Mouse (Mus musculus): Measurements from ENCODE around the gene Aggf1.
"Not testable (repeated sequence)": the region's sequence is repeated elsewhere in the genome, so short reads cannot be mapped to it uniquely, and the experiment has no call there.

Aggf1 gene

GRCm38 (mm10) chr13:95374701-95375553, at the start of gene Aggf1:
Aggf1 (minus strand) TSS chr13:95375352.
- DNase-seq (ENCODE audit: low spot score) = peak; percentile 90

DNA sequence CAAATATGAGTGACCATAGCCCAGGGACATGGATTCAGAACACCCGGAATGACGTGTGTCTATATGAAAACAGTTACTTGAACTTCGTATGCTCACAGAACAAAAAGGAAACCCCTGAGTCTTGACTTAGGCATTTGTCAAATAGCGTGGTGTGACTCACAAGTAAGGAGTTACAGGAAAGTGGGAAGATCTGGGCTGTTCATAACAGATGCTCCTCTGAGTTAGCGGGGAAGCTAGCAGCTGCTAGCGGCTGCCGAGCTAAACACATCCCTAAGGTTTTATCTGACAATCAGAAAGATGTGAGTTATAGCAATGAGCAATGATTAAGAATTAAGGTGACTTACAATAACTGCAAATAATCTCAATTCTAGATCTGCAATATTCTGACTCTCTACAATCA, 49.8 kb upstream of the Aggf1 start:
- DNase-seq (ENCODE audit: low spot score) = no peak

DNA sequence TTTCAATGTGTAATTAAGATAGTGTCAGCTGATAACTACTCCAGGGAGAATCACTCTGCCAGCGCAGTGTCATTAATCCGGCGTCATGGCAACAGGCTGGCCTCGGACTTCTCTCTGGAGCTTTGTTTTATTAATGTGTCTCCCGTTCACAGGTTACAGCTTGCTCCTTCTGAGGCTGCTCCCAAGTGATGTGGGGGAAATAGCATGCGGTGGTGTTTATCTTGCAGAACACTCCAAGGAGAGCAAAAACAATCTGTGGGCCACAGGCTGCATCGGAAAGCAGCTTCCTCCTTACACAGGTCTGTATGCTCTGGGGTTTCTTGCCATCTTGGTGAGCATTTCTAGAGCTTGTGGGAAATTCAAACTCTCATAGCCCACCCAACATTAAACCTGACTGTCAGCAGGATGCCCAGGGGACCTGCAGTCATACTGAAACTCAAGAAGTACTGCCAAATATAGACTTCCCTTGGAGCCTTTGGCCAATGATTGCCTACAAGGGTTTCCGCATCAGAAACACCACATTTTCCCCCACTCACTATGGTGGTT, 44.1 kb upstream of the Aggf1 start:
- DNase-seq (ENCODE audit: low spot score) = no peak

DNA sequence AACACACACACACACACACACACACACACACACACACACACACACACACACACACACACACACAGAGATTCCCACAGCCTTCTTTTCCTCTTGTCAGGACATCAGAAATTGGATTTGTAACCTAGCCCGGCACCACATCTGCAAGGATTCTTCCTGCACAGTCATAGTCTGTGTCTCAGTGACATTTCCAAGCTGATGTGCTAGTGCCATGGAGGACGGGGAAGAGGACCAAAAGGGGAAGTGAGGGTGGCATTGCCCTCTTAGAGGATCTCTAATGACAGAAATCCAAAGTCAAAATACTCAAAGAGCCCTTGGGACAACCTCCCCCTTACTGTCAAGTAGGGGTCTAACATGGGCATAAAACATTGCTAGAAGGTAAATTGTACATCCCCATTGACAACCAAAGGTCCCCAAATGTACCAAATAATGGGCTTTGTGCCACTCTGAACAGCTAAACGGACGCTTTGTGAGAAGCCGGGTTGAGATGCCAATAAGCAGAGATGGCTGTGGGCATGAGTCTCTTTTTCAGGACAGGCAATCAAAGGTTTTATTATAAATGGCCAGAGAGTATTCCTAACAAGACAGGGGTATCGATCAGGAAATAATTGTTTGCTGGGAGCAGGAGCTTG, 43.5 kb upstream of the Aggf1 start:
- no peak for DNase-seq (ENCODE audit: low spot score)

- DNase-seq (ENCODE audit: low spot score) = no peak
Observed at GRCm38 (mm10) chr13:95412257-95412656, 37.1 kb upstream of the Aggf1 start.

DNA sequence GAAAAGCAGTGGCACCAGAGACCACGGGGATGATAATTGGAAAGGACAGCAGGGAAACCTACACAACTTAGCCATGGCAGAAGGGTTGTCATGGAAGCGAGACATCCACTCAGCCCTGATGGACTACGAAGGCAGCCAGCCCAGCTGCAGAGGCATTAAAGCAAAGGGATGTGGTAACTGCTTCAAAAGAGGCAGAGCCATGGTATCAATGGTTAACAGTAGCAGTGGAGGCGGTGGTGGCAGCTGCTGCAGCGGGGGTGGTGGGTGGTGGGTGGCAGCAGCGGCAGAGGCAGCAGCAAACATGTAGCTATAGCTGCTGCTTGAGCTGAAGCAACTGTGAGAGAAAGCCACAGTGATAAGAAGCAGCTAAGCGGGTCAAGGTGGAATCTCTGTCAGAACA, 18.1 kb upstream of the Aggf1 start:
- no peak for DNase-seq (ENCODE audit: low spot score)

GRCm38 (mm10) chr13:95389866-95390865, 15.0 kb upstream of the Aggf1 start:
- peak; percentile 66 for DNase-seq (ENCODE audit: low spot score)

DNA sequence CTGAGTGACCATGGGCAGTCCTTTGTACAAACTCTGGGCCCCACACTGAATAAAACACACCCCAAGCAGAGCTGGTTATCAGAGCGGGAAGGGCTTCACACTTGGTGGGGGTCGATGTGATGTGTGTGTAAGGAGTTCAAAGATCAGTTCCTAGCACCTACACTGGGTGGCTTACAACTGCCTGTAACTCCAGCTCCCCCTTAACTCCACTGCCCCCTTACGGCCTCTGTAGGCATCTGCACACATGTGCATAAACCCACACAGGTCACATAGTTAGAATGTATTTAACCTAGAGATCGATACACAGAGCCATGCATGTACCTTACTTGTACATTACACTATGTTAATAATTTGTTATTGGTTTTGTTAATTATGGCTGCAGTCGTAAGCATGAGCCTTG, 13.1 kb upstream of the Aggf1 start:
- DNase-seq (ENCODE audit: low spot score) = no peak

GRCm38 (mm10) chr13:95382418-95382817, 7.3 kb upstream of the Aggf1 start:
- no peak for DNase-seq (ENCODE audit: low spot score)

GRCm38 (mm10) chr13:95378696-95379095, 3.5 kb upstream of the Aggf1 start:
- no peak for DNase-seq (ENCODE audit: low spot score)

DNA sequence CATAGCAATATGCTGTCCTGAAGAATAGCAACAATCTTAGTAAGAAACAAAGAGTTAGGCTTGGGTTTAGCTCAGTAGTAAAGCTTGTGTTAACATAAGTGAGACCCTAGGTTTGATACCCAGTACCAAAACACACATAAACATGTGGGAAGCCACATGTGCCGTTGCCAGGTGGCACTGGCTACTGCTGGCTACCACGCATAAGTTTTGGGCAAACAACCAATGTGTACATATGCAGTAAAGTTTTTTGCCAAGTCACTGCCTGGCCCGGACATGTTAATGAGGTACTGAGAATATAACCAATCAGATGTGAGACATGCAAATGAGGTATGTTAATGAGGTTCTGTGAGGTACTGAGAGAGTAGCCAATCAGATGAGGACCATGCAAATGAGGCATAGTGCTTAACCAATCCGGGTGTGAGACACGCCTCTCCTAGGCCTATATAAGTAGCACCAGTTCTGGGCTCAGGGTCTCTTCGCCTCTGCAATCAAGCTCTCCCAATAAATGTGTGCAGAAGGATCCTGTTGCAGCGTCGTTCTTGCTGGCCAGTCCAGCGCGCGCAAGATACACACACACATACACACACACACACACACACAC, 1.6 kb upstream of the Aggf1 start:
- not testable (repeated sequence) for DNase-seq (ENCODE audit: low spot score)

- DNase-seq (ENCODE audit: low spot score) = no peak
Observed at GRCm38 (mm10) chr13:95375554-95375914, 382 bp upstream of the Aggf1 start.

DNA sequence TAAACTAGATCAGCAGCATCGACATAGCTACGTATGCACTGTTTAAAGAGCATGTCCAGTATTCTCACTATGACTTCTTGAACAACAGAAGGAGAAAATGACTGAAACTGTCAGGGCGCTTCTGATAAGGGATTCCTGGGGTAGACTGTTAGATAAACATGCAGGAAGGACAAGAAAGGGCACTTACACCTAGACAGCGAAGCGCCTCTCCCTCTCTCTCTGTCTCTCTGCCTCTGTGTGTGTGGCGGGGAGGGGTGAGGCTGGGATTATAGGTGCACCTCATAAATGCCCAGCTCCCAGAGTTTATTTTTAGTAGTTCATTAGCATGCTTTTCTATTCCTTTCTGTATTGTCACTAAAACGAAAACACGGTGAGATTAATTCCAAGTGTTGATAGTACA, 8.8 kb downstream of the Aggf1 start:
- DNase-seq (ENCODE audit: low spot score) = peak; percentile 35

DNA sequence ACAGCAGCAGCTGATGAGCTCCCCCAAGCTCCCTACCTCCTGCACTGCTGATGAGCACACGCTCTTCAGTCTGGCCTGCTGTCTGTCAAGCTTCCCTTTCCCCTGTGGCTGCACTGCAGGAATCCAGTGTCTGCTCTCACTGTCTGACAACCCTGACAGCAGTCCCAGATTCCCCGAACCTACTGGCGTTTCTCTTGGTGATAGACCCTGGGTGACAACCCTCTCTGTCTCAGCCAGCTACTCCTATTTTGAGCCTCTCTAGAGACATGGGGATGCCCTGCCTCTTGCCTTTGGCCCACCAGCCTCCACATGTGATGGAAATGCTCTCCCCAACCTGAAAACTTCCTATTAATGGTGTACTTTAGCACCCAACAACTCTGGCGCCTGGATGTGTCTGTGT, 11.7 kb downstream of the Aggf1 start:
- no peak for DNase-seq (ENCODE audit: low spot score)

DNA sequence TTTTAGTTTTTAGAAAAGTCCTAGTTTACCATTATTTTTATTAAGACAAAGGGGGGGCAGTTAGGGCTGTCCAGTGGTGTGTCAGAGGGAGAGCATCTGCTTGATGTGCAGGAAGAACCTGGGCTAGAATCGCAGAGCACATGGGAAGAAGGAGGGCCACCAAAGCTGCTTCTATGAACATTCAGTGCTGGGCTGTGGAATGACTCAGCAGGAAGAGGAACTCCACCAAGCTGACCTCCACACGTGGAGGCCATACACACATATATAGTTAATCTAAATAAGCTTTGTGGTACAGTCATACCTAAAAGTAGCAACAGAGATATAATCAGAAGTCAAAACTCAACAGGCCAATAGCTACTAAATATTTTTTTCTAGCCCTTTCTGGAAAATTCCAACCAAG, 16.9 kb downstream of the Aggf1 start:
- DNase-seq (ENCODE audit: low spot score) = no peak

DNA sequence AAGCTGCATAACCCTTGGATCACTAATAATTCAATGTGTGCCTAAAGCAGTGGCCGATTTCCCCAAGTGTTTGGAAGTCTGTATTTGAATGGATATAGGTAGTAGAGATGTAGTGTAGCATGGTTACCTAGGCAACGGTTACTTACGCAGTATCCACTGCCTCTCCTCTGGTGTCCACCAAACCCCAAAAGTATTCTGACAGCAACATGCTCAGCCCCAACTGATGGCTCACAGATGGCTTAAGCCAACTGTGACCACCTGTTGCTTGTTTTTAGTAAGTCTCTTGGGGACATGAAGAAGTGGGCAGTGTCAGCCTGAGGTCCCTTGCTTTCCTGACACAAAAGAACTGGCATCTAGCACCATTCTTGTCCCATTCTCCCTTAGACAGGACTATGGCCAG, 26.7 kb downstream of the Aggf1 start:
- DNase-seq (ENCODE audit: low spot score) = no peak

DNA sequence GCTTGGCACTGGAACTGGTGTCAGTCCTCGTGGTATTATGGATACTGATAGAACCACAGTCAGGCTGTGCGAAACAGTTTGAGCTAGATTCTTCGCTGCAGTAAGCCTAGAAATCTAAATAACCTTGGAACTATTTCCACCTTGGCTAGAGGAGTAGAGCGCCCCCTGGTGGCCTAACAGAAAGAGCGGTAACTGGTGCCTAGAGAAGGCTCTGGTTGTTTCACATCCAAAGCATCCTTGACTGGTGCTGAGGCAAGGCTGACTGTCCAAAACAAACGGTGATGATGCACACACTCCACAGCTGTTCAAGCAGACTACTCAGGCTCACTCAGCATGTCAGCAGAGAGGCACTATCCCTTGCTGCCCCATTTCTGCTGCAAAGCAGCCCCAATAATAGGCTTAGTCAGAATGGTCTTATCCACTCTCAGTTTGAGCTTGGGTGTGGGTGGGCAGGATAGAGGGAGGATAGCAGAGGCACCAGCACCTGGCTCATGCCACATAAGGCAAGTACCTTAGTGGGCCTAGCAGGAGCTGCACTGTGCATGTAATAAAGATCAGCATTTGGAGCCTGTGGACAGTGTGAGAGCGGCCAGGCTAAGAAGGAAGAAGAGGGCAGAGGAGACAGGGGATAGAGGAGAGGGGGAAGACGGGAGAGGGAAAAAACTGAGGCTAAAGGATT, 28.0 kb downstream of the Aggf1 start:
- peak; percentile 64 for DNase-seq (ENCODE audit: low spot score)

DNA sequence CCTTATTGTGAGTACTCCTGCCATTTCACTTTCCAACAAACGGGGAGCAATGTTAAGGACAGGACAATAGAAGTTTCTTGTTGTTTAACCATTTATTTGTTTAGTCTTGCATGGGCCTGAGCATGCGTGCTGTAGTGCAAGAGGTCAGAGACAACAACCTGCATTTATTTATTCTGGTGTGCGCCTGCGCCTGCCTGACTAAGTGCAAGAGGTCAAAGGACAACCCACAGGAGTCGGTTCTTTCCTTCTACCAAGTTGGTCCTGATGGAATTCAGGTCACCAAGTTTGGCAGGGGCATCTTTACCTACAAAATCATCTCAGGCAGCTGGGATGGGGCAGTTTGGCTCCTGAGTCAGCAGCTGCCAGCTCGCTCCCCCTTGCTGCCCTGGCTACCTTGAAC, 29.3 kb downstream of the Aggf1 start:
- no peak for DNase-seq (ENCODE audit: low spot score)

DNA sequence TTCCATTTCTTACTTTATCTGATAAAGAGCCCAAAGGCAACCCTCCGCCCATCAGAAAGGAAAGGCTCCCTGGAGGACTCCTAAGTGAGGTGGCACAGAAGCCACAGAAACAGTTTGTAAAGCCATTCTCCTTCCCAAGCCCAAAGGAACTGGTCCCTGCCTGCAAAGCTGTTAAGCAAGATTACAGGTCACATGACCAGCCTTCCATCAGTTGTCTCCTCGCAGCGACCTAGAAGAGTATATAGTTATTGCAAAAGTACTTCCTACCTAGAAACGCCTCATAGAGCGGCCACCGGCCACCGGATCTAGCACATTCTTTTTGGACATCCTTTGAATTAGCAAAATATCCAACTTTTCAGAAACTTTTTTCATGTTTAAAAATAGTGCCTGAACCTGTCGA, 31.7 kb downstream of the Aggf1 start:
- DNase-seq (ENCODE audit: low spot score) = no peak

- no peak for DNase-seq (ENCODE audit: low spot score)
Observed at GRCm38 (mm10) chr13:95336122-95336677, 39.0 kb downstream of the Aggf1 start.
